Mouse (Mus musculus): ENCODE results near the gene Sstr4.

Gene Sstr4

DNA sequence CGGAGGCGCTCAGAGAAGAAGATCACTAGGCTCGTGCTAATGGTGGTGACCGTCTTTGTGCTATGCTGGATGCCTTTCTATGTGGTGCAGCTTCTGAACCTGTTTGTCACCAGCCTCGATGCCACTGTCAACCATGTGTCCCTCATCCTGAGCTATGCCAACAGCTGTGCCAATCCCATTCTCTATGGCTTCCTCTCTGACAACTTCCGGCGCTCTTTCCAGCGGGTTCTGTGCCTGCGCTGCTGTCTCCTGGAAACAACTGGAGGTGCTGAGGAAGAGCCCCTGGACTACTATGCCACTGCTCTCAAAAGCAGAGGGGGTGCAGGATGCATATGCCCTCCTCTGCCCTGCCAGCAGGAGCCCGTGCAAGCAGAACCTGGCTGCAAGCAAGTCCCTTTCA is 1.1 kb downstream of the Sstr4 start:
- no peak for DNase-seq

DNA sequence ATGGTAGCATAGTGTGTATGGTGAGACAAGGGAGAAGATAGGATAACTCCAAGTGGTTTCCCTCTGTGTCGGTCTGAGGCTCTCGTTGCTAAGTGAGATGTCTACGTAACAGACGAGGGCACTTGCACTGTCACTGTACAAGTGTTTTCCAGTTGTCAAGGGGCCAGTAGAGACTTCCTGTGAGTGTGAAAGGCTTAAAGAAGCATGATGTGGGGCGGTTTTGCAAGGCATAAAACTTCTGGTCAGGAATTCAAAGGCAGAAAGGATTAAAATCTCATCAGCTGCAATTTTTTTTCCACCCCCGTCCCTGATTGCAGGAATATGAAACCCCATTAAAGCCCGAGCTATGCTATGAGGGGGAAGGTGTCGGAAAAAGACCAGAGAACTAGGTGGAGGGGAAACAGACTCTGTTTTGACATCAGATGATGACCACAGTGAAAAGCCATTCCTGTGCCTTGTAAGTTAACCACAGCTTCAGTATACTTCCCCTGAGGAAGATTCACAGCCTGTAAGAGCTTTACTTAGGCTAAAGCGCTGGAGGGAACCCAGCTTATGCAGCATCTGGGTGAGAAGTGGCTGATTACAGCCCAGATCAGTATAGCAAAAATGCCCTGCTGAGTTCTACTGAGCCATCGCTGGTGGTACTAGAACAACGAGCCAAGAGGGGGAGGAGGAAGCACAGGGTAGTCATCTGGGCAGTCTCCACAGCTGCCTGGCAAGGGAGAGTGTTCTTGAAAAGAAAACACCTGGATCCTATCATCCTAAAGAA is 2.1 kb downstream of the Sstr4 start:
- no peak for DNase-seq

DNA sequence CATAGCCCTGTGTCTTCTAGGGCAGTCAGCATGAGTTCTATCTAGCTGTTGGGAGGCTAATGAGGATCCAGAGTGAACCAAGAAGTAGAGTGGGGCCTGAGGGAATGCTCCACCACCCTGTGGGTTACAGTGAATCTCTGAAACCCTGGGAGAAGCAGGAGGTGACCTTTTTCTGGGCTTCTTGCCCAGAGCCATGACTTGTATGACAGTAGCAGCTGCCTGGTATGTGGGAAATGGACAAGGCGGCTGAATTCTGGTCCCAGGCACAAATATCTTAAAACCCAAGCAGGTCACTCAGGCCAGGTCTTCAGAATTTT is 2.6 kb downstream of the Sstr4 start:
- no peak for DNase-seq

DNA sequence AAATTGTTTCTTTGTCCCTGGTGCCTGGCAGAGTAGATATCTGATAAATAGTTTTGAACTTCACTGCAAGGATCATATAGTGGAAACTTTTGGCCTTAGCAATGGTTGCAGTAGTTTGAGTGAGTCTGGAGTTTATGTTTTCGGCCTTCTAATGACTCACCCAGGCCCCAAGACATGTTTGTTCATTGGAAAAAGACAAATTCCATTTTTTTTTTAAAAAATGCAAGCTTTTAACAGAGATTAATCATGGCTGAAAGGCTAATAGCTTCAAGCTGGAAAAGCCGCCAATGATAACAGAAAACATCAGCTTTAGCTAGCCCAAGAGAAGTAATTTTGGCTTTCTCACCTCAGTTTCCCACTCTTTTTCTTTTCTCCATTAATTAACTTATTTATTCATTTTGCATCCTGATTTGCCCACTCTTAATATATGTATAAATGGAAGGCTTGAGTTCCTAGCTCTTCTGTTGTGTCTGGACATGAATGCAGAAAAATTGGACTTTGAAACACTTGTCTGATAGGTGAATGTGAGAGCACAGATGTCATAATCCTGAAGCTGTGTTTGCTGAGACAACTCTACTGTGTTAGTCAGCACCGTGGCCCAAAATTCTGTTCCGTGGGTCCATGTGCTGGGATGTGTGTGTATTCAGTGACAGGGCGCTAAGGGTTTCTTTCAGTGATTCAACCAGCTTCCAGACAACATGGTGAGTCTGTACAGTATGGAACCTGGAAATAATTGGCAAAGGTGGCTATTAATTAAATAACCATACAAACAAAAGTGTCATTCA is 3.9 kb downstream of the Sstr4 start:
- no peak for DNase-seq

DNA sequence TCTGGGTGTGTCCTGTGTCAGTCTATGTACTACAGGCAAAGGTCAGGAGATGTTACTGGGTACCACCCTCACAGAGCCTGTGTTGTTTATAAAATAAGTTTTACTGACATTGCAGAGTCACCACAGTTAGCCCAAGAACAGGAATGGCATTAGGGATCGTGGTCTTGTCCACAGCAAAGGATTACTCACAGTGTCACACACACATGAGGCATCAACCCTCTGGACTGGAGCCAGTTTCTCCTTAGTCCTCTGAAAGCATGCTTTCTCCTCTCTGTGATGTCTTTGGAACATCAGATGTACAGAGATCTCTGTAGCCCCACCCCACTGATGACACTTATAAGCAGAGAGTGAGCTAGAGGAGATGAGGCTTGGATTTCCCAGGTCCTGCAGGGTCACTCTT is 7.1 kb downstream of the Sstr4 start:
- no peak for DNase-seq

DNA sequence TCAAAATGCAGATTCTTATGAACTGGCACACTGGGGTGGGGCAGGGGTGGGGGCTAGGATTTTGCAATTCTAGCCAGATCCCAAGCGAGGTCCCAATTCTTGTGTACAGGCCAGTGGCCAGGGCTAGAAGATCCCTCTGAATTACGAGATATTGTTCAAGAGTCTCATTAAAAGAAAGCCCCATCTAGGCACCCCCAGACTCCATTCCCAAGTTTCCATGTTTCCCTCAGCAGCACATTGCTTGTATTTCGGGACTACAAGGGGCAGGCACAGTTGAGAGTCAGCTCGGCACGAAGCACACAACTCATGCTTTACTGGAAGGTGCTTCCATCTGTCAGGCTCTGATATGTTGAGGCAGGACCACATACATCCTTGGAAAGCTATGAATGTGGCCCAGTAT is 9.8 kb downstream of the Sstr4 start:
- no peak for DNase-seq

DNA sequence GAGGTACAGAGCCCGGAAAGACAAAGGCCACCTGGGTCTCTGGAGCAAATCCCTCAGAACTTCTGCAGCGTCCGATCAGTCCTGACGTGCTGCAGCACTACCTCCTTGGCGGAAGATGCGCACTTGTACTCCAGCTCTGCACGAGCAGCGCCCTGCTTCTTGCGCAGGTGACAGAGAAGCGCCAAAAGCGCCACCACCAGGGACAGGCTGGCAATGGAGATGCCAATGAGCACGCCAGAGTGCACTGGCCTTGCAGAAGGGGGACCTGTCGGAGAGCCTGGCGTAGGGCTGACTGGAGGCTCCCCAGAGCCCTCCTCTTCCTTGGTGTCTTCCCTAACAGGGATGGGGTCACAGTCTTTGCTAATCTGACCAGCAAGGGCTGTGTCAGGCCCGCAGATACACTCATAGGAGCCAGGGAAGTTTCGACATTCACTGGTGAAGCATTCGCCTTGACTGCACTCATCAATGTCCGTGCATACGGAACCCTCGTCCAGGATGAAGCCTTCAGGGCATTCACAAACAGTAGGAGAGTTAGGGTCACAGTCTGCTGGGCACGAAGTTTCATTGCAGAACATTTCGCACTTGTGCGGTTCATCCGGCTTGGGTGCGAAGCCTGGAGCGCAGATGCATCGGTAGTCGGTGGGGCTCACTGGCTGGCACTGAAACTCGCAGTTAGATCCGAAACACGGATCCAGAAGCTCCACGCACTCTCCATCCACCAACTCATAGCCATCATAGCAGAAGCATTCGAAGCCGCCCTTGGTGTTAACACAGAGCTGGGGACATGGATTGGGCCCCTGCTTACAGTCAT is 11.2 kb downstream of the Sstr4 start:
- peak; percentile 33 for DNase-seq

DNA sequence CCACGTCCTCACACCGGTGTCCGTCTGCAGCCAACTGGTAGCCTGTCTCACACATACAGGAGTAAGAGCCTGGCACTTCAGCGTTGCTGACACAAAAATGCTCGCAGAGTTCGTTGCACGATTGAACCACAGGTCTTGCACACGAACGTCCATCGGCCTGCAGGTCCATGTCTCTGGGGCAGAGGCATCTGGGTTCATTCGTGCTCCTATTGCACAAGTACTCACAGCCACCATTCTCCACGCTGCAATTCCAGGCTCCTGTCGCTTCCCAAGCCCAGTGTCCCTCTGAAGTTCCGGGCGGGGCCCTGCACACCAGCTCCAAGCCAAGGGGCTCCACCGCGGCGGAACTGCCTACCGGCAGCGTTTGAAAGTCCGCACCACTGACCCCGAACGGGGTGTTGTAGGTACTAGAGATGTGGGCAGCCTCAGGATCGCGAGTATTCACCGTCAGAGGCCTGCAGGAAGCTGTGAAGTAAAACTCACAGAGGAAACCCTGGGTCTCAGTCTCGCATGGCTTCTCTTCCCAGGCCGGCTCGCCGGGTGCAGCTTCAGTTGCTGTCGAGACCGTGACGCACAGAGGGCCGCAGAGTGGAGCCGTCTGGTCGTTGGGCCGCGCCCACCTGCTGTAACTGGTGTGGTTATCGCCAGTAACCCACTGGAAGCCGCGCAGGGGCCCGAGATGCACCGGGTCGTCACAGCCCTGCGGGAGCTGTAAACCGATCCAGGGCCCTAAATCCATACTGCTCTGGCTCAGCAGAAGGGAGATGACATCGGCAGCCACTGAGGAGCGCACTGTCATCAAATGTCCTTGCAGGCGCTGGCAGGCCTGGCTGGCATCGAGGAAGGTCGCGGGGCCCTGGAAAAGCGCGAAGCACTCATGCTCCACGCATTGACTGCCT is 12.1 kb downstream of the Sstr4 start:
- no peak for DNase-seq

DNA sequence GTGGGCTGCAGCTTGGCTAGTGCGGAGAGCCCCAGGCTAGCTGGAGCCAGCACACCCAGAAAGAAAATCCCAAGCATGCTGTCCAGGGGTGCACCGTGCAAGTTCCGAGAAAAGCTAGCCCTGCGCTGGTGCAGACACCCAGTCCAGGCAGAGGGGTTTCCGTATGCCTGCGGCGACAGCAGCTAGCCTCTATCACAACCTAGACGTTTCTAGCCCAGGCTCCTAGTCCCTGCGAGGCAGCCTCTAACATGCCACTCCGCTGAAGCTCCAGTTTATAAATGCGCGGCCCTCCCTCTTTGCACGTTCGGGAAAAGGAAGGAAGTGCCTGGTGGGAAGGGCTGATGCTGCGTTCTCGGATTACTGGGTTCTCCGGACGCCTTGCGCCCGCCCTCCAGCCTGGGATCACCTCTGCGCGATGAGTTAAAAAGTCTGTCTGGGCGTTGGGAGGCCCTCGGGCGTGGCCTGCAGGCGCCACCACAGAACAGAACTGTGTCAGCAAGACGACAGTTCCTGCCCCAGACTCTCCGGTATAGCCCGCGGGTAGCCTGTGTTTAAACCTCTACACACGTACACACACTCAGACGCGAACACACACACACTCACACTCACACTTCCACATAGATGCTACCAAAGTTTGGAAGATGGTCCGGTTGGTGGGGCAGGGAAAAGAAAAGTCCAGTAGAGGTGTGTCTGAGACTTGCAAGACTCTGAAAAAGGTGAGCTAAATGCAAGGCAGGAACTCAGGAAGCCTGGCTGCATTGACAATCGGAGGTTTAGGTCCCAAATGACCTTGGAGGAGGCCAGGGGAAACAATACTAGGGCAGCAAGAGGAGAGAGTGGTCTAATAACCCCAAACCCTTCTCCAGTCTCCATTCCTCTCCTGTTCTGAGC is 13.0 kb downstream of the Sstr4 start, which contains the start of gene Thbd:
Gene Thbd (minus strand): TSS at position 319 of the 891 bp plus-strand sequence.
- no peak for DNase-seq

DNA sequence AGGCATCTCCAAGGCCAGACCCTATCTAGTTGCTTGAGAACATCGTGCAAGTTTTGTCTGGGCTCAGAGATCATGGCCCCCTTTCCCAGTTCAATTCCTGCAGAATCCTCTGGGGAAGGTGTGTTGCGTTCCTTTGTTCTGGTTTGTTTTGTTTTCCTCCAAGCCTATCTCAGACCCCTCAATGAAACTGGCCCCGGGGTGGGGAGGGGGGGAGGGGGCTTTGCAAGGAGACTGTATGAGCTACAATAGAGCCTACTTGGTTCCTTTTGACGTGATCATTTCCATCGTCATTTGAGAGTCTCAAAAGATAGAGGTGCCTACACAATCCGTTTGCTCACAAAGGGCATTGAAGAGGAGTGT is 13.6 kb downstream of the Sstr4 start:
- no peak for DNase-seq

DNA sequence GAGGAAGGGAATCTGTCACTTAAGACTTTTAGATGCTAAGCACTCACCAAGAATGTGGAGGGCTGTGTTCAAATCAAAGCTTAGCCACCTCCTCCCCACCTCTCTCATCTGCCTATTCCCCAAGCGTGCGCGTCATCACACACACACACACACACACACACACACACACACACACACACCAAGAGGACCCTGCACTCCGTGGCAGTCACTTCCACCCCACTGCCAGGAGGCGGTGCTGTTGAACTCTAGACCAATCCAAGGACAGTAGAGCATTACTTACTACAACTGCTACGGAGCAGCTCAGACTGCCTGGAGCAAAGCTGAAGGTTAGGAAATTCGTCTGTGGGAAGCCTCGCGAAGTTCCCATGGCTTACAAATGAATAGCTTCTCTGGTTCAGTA is 14.0 kb downstream of the Sstr4 start:
- peak; percentile 71 for DNase-seq

DNA sequence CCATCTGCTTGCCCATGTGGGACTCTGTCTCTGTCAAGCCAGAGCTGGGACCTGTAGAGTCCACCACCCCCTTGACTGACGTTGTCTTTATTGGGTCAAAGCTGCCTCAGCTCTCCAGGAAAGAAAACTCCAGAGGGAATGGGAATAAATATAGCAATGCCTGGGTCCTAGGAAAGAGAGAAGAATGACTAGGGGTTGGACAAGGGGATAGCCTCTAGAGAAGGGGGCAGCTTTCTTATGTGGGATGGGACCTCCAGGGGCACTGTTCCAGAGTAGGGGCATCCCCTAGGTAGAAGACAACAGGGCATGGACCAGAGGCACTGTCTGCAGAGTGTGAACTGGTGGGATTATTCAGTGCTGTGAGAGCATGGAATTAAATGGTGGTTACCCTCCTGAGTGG is 14.7 kb downstream of the Sstr4 start:
- DNase-seq: no peak

DNA sequence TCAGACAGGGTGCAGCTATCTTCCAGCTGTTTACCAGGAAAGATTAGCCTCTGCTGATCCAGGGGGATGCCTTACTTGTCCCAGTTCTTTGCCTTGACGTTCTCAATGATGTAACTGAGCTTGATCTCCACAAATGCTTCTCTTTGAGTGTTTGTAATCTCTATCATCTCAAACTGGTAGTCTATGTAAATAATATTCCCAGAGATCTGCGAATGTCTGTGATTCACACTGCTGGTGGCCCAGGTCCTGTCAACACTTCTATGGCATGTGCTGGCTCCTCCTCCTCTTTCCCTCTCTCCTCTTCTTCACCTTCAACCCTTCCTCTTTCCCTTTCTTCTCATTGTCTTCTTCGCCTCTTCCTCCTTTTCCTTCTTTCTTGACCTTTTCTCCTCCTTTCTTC is 24.0 kb downstream of the Sstr4 start:
- no peak for DNase-seq

DNA sequence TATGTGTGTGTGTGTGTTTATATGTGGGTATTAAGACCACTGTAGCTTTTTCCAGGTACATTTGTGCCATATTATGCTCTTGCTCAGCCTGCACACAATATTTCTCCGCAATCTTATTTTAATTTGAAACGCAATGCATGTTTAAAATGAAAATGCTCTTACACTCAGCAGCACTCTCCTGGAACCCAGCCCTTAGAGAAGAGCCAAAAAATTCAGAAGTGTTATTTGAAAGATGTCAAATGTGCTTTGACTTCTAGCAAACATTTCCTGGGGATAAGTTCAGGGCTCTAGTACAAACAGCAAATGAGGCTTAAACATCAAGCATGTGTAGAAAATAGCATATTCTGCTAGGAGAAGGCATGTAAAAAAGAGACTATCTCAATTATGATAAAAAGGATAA is 24.6 kb downstream of the Sstr4 start:
- no peak for DNase-seq

DNA sequence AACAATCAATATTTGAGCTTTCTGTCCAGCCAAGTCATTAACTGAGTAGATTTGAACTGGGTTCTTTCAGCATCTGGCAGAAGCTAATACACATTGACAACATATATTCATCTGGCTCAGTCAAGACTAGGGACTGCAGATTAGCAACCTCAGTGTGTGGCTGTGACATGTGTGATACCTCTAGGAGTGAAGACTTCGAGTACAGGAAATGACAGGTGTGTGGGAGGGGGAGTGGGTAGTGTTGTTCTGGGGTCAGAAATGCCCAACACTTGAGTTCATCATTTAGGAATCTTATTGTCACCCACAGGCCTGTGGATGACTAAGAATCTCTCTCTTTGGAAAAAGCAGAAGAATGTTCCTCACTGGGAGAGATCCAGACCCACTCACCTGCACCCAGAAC is 26.0 kb downstream of the Sstr4 start:
- DNase-seq: no peak

DNA sequence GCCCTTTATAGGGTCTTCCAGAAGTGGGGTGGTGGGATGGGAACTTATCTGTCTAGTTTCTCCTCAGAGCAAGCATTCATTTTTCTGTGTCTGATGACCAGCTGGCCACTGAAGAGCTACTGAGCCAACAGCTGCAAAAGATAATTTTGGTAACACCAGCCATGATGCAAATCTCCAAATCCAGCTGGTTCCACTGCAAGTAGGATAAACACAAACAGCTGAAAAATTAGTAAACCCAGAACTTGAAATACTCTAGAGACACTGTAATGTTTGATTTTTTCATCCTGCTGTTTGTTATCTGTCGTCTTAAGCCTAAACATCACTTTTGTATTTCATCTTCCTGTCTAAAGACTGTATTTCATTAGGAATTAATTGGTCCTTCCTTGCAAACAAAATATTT is 26.6 kb downstream of the Sstr4 start:
- DNase-seq: no peak

DNA sequence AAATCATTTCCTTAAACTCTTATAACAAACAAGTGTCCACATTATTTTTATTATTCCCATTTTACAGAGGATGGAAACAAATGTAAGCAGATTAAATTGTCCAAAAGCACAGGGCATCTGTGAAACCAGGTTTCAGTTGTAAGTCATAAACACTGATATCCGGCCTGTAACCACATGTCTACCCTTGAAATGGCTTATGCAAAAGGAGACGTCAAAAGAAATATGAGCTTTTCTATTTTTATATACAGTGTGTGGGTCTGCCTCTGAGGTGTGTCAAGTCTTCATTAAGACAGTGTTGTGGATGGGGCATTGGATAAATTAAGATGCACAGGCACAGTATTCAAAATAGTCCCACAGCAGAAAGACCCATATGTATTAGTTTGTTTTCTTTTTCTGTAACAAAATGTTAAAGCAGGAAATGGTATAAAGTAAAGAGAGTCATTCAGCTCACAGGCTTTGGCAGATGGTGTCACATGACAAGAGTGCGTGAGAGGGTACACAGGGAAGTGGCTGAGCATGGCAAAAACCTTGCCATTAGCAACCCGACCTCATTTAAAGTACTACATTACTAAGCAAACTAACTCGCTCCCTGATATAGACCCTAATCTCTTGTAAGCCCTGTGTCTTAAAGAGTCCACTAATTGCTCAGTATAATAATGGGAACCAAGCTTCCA is 30.7 kb downstream of the Sstr4 start:
- no peak for DNase-seq

DNA sequence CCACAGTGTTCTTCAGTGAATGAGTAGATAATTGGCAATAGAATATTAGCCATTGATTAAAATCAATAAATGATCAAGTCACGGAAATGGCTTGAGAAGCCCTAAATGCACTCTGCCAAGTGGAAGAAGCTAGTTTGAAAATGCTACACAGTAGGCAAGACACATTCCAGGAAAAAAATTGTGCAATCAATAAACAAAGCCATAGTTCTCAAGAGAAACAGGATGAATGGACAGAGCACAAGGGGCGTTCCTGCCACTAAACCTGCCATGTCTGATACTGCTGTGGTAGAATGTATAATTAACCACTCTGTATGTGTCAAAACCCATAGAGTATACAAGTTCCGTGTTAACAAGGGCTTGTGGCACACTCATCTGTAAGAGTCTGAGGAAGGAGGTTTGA is 32.4 kb downstream of the Sstr4 start:
- DNase-seq: no peak

DNA sequence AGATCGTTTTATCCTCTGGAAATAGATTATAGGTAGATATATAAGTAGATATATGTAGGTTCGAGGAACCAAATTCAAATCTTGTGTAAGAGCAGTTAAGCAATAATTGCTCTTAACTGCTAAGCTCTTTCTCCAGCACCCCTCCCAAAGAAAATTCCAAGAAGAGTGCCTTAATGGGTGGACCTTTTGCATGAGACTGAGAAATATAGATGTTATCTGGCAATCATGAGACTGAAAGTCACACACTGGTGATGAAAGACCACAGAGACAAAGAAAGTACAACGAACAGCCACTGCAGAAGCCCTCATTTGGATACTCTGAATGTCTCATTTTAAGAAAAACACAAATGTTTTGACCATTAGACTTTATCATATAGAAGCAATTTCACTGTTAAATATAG is 33.4 kb downstream of the Sstr4 start:
- DNase-seq: no peak

DNA sequence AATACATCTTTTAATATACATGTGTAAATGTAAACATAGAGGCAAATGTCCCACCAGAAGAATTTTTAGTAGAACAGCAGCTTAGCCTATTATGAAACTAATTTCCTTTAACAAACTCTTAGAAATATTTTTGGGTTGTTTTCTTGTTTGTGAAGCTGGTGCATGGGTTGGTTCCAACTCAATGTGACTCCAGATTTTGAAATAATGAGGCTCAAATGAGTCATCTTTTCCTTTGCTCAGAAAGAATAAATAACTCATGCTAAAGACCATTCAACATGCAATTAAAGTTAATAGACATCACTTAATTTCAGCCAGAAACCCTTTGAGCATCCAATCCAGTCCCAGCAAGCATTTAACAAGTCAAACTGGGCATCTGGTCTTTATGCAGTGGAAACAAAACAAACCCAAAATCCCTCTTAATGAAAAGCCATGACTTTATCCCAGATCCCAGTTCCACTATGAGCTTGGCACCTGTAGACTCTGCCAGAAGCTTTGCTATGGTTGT is 33.9 kb downstream of the Sstr4 start:
- DNase-seq: no peak

DNA sequence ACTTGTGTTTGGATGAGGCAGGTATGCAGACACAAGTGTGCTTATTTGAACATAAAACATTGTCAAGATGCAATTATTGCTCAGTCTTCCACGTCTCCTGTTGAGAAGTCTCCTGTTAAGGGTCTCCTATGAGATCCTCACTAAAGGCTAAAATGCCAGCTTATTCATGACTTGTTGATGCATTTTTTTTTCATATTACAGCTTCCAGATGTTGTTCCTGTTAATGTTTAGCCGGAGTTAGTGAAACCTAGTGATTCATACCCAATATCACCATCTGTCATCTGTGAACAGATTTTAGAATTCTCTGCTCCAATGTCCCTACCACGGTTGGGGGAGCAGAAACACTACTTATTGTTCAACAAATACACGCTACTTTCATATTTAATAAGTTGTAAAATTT is 35.8 kb downstream of the Sstr4 start:
- DNase-seq: no peak

Data from right cerebral cortex, adult 18-20 months (tissue).